Mouse (Mus musculus): ENCODE data around the gene Mt1. TPM values are rescaled to one million over a fixed set of nuclear protein-coding genes. Genes with fewer than 3 reads are reported as not detected.
"Not testable (repeated sequence)": the region's sequence is repeated elsewhere in the genome, so short reads cannot be mapped to it uniquely, and the experiment has no call there.

Mt1 gene
- polyA plus RNA-seq (2016; fragmentation: Nextera tagmentation; extraction: Ambion mirVana): 105 and 163 TPM in 2 replicates

DNA sequence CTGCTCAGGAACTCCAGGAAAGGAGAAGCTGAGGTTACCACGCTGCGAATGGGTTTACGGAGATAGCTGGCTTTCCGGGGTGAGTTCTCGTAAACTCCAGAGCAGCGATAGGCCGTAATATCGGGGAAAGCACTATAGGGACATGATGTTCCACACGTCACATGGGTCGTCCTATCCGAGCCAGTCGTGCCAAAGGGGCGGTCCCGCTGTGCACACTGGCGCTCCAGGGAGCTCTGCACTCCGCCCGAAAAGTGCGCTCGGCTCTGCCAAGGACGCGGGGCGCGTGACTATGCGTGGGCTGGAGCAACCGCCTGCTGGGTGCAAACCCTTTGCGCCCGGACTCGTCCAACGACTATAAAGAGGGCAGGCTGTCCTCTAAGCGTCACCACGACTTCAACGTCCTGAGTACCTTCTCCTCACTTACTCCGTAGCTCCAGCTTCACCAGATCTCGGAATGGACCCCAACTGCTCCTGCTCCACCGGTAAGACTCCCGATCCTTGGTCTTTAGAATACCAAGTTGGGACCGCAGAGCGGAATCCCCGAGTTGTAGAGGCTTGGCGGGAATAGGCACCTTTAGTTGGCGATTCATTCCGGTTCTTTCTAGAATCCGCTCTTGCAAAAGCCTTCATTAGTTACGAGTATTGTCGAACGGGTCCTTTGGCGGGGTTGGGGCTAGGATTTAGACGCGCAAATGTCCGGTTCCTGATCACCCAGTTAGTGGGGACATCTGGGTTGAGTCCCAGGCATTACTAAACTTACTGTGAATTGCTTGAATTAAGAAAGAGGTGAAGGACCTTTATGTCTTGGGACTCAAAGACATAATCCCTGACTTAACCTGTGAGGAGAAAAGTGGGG lies at the start of gene Mt1:
Mt1 (plus strand) TSS at position 226 of the 856 bp plus-strand sequence.
- peak within 1 kb of the TSS; percentile 21; the same call in 1 of the 2 replicates for H3K27ac ChIP-seq

DNA sequence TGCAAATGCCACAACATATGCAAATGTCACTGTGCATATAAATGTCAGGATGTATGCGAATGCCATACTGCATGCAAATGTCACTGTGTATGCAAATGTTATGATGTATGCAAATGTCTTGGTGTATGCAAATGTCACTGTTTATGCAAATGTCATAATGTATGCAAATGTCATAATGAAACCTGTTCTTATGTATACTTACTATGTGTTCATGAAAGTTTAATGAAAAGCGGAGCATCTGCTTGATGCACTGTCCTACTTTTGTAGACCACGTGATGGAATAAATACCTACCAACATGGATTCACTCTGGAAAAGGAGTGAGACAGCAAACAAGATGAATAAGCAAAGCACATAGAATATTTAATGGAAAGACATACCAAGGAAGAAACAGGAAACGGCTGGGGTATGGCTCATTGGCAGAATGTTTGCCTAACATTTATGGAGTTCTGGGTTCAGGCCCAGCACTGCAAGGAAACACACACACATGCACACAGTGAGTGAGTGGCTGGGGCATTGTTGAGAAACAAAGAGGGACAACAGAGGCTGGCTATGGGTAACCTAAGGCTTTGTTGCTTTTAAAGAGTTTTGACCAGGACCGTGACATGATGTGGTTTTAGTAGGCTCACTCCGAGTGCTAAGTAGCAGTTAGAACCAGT lies 49.6 kb upstream of the Mt1 start:
- no peak overlapping the region for H3K27ac ChIP-seq
- 90% methylated on average over 6 of the region's 6 CpGs for WGBS
- H3K36me3 ChIP-seq: no peaks in the 10 kb centered on the region
- H3K4me1 ChIP-seq: no peaks in the 10 kb centered on the region
- DNase-seq (ENCODE audit: low spot score): no peak
- H3K9me3 ChIP-seq (replicated peaks): no peaks in the 10 kb centered on the region
- no peak overlapping the region for H3K4me3 ChIP-seq
- H3K27me3 ChIP-seq (ENCODE audit: low read depth, poor library complexity, severe bottlenecking): no peaks in the 10 kb centered on the region

More for the DNA sequence above, at the start of gene Mt1:
- under 1% methylated on average over 50 of the region's 50 CpGs for WGBS
- Histone ChIP-seq H3K9me3 (replicated peaks) (no peaks in the 10 kb centered on the region), H3K27me3 (ENCODE audit: low read depth, poor library complexity, severe bottlenecking) (peaks cover 100% of the 10 kb centered on the region), H3K36me3 (no peaks in the 10 kb centered on the region), H3K4me1 (peaks cover 36% of the 10 kb centered on the region), H3K4me3 (peak within 1 kb of the TSS; percentile 52)
- peak; percentile 81 for DNase-seq (ENCODE audit: low spot score)

DNA sequence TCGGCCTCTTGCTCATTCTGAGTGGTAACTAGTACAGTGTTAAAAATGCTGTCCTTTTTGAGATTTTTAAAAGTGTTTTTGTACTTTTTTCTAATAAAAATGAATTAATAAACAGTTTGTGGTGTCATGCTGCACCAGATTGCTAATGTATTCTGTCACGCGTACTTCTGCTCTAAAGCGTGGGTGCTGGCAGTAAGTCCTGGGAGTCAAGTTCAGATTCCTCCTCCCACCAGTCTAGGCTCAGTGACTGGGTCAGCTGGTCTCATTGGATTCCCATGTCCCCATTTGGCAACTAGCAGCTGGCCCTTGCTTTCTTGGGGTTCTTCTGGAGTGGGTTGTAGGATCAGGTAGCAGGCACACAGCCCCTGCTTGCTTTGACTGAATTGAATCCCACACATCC lies 48.8 kb upstream of the Mt1 start:
- Histone ChIP-seq H3K27ac (no peak overlapping the region), H3K4me3 (no peak overlapping the region), H3K36me3 (no peaks in the 10 kb centered on the region), H3K27me3 (ENCODE audit: low read depth, poor library complexity, severe bottlenecking) (no peaks in the 10 kb centered on the region), H3K4me1 (no peaks in the 10 kb centered on the region), H3K9me3 (replicated peaks) (no peaks in the 10 kb centered on the region)
- DNase-seq (ENCODE audit: low spot score): no peak
- WGBS: 92% methylated on average over 4 of the region's 4 CpGs

GRCm38 (mm10) chr8:94132096-94132495 lies 46.8 kb upstream of the Mt1 start:
- Histone ChIP-seq H3K36me3 (no peaks in the 10 kb centered on the region), H3K27ac (no peak overlapping the region), H3K4me1 (peaks cover 8% of the 10 kb centered on the region; the same call in 1 of the 2 replicates), H3K4me3 (no peak overlapping the region), H3K9me3 (replicated peaks) (no peaks in the 10 kb centered on the region), H3K27me3 (ENCODE audit: low read depth, poor library complexity, severe bottlenecking) (no peaks in the 10 kb centered on the region)
- WGBS: 79% methylated on average over 5 of the region's 5 CpGs
- no peak for DNase-seq (ENCODE audit: low spot score)

DNA sequence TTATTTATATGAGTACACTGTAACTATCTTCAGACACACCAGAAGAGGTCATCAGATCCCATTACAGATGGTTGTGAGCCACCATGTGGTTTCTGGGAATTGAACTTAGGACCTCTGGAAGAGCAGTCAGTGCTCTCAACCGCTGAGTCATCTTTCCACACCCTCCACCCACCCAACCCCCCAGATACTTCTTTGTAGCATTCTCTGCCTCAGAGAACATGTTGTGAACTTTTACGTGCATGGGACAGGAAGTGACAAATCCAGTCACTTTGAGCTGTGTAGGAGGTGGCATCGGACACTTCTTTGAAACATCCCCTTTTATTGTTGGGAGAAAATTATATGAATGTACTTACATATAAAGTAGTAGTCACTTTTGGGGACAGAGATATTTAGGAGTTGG lies 44.3 kb upstream of the Mt1 start:
- not testable (repeated sequence) for H3K27ac ChIP-seq; H3K4me1 ChIP-seq; DNase-seq (ENCODE audit: low spot score); H3K27me3 ChIP-seq (ENCODE audit: low read depth, poor library complexity, severe bottlenecking); H3K9me3 ChIP-seq (replicated peaks); H3K4me3 ChIP-seq; H3K36me3 ChIP-seq
- 66% methylated on average over 3 of the region's 3 CpGs for WGBS

GRCm38 (mm10) chr8:94135556-94135955 lies 43.3 kb upstream of the Mt1 start:
- 87% methylated on average over 6 of the region's 6 CpGs for WGBS
- no peak overlapping the region for H3K27ac ChIP-seq
- no peaks in the 10 kb centered on the region for H3K36me3 ChIP-seq
- peaks cover 8% of the 10 kb centered on the region; the same call in 1 of the 2 replicates for H3K4me1 ChIP-seq
- H3K9me3 ChIP-seq (replicated peaks): no peaks in the 10 kb centered on the region
- H3K4me3 ChIP-seq: no peak overlapping the region
- H3K27me3 ChIP-seq (ENCODE audit: low read depth, poor library complexity, severe bottlenecking): no peaks in the 10 kb centered on the region
- no peak for DNase-seq (ENCODE audit: low spot score)

- Histone ChIP-seq H3K4me3 (no peak overlapping the region), H3K27ac (no peak overlapping the region), H3K27me3 (ENCODE audit: low read depth, poor library complexity, severe bottlenecking) (no peaks in the 10 kb centered on the region), H3K36me3 (no peaks in the 10 kb centered on the region), H3K4me1 (peaks cover 8% of the 10 kb centered on the region; the same call in 1 of the 2 replicates), H3K9me3 (replicated peaks) (no peaks in the 10 kb centered on the region)
- 90% methylated on average over 7 of the region's 7 CpGs for WGBS
- DNase-seq (ENCODE audit: low spot score): no peak
Observed at GRCm38 (mm10) chr8:94136192-94136591, 42.7 kb upstream of the Mt1 start.

- Histone ChIP-seq H3K9me3 (replicated peaks) (no peaks in the 10 kb centered on the region), H3K27ac (no peak within 1 kb of the TSS), H3K27me3 (ENCODE audit: low read depth, poor library complexity, severe bottlenecking) (no peaks in the 10 kb centered on the region), H3K4me3 (no peak within 1 kb of the TSS), H3K36me3 (no peaks in the 10 kb centered on the region), H3K4me1 (peaks cover 8% of the 10 kb centered on the region; the same call in 1 of the 2 replicates)
- no peak for DNase-seq (ENCODE audit: low spot score)
- 51% methylated on average over 6 of the region's 6 CpGs for WGBS
Observed at GRCm38 (mm10) chr8:94136933-94137332, 41.9 kb upstream of the Mt1 start, which contains the start of gene Mt4. TSS of gene Mt4 (plus strand) at chr8:94137197.

DNA sequence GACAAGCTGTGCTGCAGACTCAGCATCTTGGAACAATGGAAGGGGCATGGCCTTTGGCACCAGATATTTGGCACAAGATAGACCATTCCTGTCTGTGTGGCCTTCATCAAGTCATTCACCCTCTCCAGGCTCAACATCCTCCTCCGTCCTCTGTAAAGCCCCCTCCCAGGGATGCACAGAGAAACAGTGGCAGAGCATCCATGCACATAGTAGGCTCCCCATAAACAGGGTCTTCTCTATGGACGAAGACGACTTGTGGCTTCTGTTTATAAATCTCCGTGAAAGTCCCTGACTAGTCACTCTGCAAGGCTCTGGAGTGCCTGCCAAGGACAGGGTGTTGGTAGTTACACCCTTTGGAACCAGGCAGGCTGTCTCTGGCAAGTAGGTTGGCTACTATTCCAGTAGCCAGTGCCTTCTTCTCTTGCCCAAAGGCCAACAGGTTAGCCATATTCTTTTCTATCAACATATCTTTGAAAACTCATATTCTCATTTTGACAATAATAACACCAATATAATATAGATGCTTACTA lies 38.6 kb upstream of the Mt1 start:
- 83% methylated on average over 4 of the region's 4 CpGs for WGBS
- H3K4me3 ChIP-seq: no peak overlapping the region
- no peak overlapping the region for H3K27ac ChIP-seq
- H3K4me1 ChIP-seq: peaks cover 8% of the 10 kb centered on the region; the same call in 1 of the 2 replicates
- H3K36me3 ChIP-seq: no peaks in the 10 kb centered on the region
- H3K27me3 ChIP-seq (ENCODE audit: low read depth, poor library complexity, severe bottlenecking): no peaks in the 10 kb centered on the region
- no peaks in the 10 kb centered on the region for H3K9me3 ChIP-seq (replicated peaks)
- no peak for DNase-seq (ENCODE audit: low spot score)

- DNase-seq (ENCODE audit: low spot score): no peak
- peaks cover 11% of the 10 kb centered on the region for H3K4me1 ChIP-seq
- no peaks in the 10 kb centered on the region for H3K9me3 ChIP-seq (replicated peaks)
- no peak overlapping the region for H3K27ac ChIP-seq
- H3K36me3 ChIP-seq: no peaks in the 10 kb centered on the region
- 59% methylated on average over 5 of the region's 5 CpGs for WGBS
- H3K4me3 ChIP-seq: no peak overlapping the region
- H3K27me3 ChIP-seq (ENCODE audit: low read depth, poor library complexity, severe bottlenecking): peaks cover 31% of the 10 kb centered on the region
Observed at GRCm38 (mm10) chr8:94148236-94148635, 30.6 kb upstream of the Mt1 start.

- peaks cover 48% of the 10 kb centered on the region for H3K27me3 ChIP-seq (ENCODE audit: low read depth, poor library complexity, severe bottlenecking)
- no peaks in the 10 kb centered on the region for H3K9me3 ChIP-seq (replicated peaks)
- no peak overlapping the region for H3K4me3 ChIP-seq
- H3K36me3 ChIP-seq: no peaks in the 10 kb centered on the region
- H3K27ac ChIP-seq: no peak overlapping the region
- H3K4me1 ChIP-seq: peaks cover 19% of the 10 kb centered on the region
- 80% methylated on average over 5 of the region's 5 CpGs for WGBS
- DNase-seq (ENCODE audit: low spot score): no peak
Observed at GRCm38 (mm10) chr8:94150925-94151324, 28.0 kb upstream of the Mt1 start.

DNA sequence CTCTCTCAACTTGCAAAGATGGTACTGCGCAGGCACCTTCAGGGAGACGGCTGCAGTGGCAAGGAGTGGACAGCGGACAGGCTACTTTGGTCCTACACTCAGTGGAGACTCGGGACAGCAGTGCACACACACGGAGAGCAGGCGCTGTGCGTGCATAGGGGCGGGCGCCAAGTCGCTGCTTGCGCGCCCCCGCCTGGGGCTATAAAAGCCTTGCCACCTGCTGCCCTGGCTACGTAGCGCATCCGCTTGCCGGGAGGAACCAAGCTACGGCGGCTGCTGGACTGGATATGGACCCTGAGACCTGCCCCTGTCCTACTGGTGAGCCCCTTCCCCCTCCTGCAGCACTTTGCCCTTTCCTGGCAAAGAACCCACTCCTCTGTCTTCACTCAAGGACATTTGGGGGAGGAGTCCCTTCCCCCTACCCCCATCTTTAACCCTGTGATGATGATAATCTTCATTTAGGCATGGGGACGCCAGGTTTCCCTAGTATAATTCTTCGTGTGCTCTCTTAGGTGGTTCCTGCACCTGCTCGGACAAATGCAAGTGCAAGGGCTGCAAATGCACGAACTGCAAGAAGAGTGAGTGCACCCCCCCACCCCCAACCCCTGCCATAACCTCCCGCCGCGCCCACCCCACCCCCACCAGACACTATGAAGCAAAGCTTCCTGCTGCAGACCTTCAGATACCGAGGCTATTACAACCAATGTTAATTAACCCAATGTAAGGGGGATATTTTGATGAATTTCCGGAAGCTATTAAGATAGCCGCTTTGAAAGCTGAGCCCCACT lies 26.2 kb upstream of the Mt1 start, which contains the start of gene Mt3:
Mt3 (plus strand) TSS at position 95 of the 788 bp plus-strand sequence.
- Histone ChIP-seq H3K27ac (no peak within 1 kb of the TSS), H3K9me3 (replicated peaks) (no peaks in the 10 kb centered on the region), H3K4me1 (peaks cover 19% of the 10 kb centered on the region), H3K36me3 (no peaks in the 10 kb centered on the region), H3K27me3 (ENCODE audit: low read depth, poor library complexity, severe bottlenecking) (peaks cover 48% of the 10 kb centered on the region), H3K4me3 (peak within 1 kb of the TSS; percentile 40)
- peak; percentile 63 for DNase-seq (ENCODE audit: low spot score)
- 2% methylated on average over 29 of the region's 29 CpGs for WGBS
